Mouse (Mus musculus): ENCODE results near the gene Gm28230. TPM values are rescaled to one million over a fixed set of nuclear protein-coding genes. Genes with fewer than 3 reads are reported as not detected.

The Gm28230 gene
- polyA plus RNA-seq, 1 experiment from 2014 or later = not detected

DNA sequence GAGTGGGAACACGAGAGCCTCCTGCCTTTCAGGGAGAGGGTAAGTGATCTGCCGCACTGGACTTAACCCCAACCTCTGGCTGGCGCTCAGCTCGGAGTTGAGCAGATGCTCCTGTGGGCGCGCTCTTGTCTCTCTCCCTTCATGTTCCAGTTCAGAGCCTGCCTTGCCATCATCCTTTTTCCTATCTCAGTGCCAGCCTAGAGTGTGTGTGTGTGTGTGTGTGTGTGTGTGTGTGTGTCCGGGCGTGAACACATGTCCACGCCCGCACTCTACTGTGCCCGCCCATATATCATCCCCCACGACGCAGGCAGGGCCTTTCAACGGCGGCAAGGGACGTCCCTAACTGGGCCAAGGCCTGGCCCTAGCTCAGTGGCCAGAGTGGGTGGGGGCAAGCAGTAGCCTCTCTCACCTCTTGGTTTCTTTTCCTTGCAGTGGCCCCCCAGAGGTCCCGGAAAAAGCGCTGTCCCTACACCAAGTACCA is 43.0 kb upstream of the Gm28230 start:
- ATAC-seq = no peak
- WGBS = under 1% methylated on average over 18 of the region's 18 CpGs
- Histone ChIP-seq H3K9me3 (replicated peaks; ENCODE audit: control insufficient read depth, low read length, poor library complexity, severe bottlenecking) (no peaks in the 10 kb centered on the region), H3K4me1 (ENCODE audit: control insufficient read depth, insufficient read depth, low read length) (0 out of 2 replicates have a peak, but pooled peaks cover 6% of the 10 kb centered on the region), H3K4me2 (ENCODE audit: low read length) (no peak overlapping the region), H3K27me3 (ENCODE audit: control insufficient read depth, insufficient read depth, low read depth, low read length) (peaks cover 87% of the 10 kb centered on the region), H3K27ac (ENCODE audit: low read length) (no peak overlapping the region), H3K36me3 (ENCODE audit: control insufficient read depth, insufficient read depth, low read length) (no peaks in the 10 kb centered on the region), H3K9ac (ENCODE audit: low read depth, low read length) (no peak overlapping the region), H3K4me3 (ENCODE audit: low read depth, low read length) (no peak overlapping the region)

GRCm38 (mm10) chr2:74684106-74684505 is 42.4 kb upstream of the Gm28230 start:
- ATAC-seq = no peak
- Histone ChIP-seq H3K9me3 (replicated peaks; ENCODE audit: control insufficient read depth, low read length, poor library complexity, severe bottlenecking) (no peaks in the 10 kb centered on the region), H3K4me3 (ENCODE audit: low read depth, low read length) (no peak overlapping the region), H3K9ac (ENCODE audit: low read depth, low read length) (no peak overlapping the region), H3K27ac (ENCODE audit: low read length) (no peak overlapping the region), H3K4me1 (ENCODE audit: control insufficient read depth, insufficient read depth, low read length) (0 out of 2 replicates have a peak, but pooled peaks cover 6% of the 10 kb centered on the region), H3K4me2 (ENCODE audit: low read length) (no peak overlapping the region), H3K36me3 (ENCODE audit: control insufficient read depth, insufficient read depth, low read length) (no peaks in the 10 kb centered on the region), H3K27me3 (ENCODE audit: control insufficient read depth, insufficient read depth, low read depth, low read length) (peaks cover 87% of the 10 kb centered on the region)
- WGBS = under 1% methylated on average over 12 of the region's 12 CpGs

GRCm38 (mm10) chr2:74685059-74685603 is 41.4 kb upstream of the Gm28230 start:
- Histone ChIP-seq H3K27me3 (ENCODE audit: control insufficient read depth, insufficient read depth, low read depth, low read length) (peaks cover 85% of the 10 kb centered on the region), H3K4me1 (ENCODE audit: control insufficient read depth, insufficient read depth, low read length) (0 out of 2 replicates have a peak, but pooled peaks cover 6% of the 10 kb centered on the region), H3K27ac (ENCODE audit: low read length) (no peak overlapping the region), H3K4me3 (ENCODE audit: low read depth, low read length) (no peak overlapping the region), H3K9me3 (replicated peaks; ENCODE audit: control insufficient read depth, low read length, poor library complexity, severe bottlenecking) (no peaks in the 10 kb centered on the region), H3K36me3 (ENCODE audit: control insufficient read depth, insufficient read depth, low read length) (no peaks in the 10 kb centered on the region), H3K9ac (ENCODE audit: low read depth, low read length) (no peak overlapping the region), H3K4me2 (ENCODE audit: low read length) (no peak overlapping the region)
- no peak for ATAC-seq
- 8% methylated on average over 4 of the region's 4 CpGs for WGBS

GRCm38 (mm10) chr2:74686301-74686987 is 40.1 kb upstream of the Gm28230 start:
- no peaks in the 10 kb centered on the region for H3K9me3 ChIP-seq (replicated peaks; ENCODE audit: control insufficient read depth, low read length, poor library complexity, severe bottlenecking)
- no peak overlapping the region for H3K9ac ChIP-seq (ENCODE audit: low read depth, low read length)
- H3K27me3 ChIP-seq (ENCODE audit: control insufficient read depth, insufficient read depth, low read depth, low read length) = peaks cover 80% of the 10 kb centered on the region
- no peak overlapping the region for H3K4me2 ChIP-seq (ENCODE audit: low read length)
- H3K36me3 ChIP-seq (ENCODE audit: control insufficient read depth, insufficient read depth, low read length) = no peaks in the 10 kb centered on the region
- H3K27ac ChIP-seq (ENCODE audit: low read length) = no peak overlapping the region
- WGBS = 3% methylated on average over 17 of the region's 17 CpGs
- H3K4me1 ChIP-seq (ENCODE audit: control insufficient read depth, insufficient read depth, low read length) = 0 out of 2 replicates have a peak, but pooled peaks cover 6% of the 10 kb centered on the region
- no peak for ATAC-seq
- H3K4me3 ChIP-seq (ENCODE audit: low read depth, low read length) = no peak overlapping the region

DNA sequence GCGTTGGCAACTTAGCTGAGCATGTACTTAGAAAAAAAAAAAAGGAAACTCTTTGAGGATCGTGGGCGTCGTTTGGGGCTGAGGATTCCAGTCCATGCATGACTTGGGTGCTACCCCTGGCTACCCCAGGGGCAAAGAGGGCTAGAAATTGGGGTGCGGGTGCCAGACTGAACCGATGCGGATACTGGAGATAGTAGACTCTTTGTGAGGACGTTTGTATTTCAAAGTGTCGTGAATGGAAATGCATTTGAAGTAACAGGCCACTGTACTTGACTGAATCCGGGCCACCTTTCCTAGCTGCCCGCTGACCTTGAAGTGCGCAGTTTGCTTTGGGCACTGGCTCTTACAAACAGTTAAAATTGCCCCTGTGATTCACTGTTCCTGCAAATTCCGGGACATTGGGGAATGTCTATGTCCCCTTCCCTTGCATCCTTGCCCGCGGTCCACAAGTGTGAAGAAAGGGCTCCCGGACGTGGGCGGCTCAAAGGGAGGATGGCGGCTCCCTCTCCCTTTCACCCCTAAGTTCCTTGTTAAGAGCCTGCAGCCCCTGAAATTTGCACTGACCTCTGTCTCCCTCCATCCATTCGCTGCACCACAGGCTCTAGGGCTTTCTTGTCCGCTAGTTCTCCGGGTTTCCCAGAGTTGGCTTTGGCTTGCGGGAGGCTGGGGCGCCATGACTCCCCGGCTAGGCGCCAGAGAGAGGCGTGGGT is 39.4 kb upstream of the Gm28230 start:
- 0 out of 2 replicates have a peak, but pooled peaks cover 3% of the 10 kb centered on the region for H3K4me1 ChIP-seq (ENCODE audit: control insufficient read depth, insufficient read depth, low read length)
- H3K27me3 ChIP-seq (ENCODE audit: control insufficient read depth, insufficient read depth, low read depth, low read length) = peaks cover 79% of the 10 kb centered on the region
- ATAC-seq = no peak
- H3K9me3 ChIP-seq (replicated peaks; ENCODE audit: control insufficient read depth, low read length, poor library complexity, severe bottlenecking) = no peaks in the 10 kb centered on the region
- no peak overlapping the region for H3K27ac ChIP-seq (ENCODE audit: low read length)
- WGBS = 2% methylated on average over 27 of the region's 27 CpGs
- H3K9ac ChIP-seq (ENCODE audit: low read depth, low read length) = no peak overlapping the region
- H3K4me2 ChIP-seq (ENCODE audit: low read length) = no peak overlapping the region
- H3K36me3 ChIP-seq (ENCODE audit: control insufficient read depth, insufficient read depth, low read length) = no peaks in the 10 kb centered on the region
- no peak overlapping the region for H3K4me3 ChIP-seq (ENCODE audit: low read depth, low read length)

DNA sequence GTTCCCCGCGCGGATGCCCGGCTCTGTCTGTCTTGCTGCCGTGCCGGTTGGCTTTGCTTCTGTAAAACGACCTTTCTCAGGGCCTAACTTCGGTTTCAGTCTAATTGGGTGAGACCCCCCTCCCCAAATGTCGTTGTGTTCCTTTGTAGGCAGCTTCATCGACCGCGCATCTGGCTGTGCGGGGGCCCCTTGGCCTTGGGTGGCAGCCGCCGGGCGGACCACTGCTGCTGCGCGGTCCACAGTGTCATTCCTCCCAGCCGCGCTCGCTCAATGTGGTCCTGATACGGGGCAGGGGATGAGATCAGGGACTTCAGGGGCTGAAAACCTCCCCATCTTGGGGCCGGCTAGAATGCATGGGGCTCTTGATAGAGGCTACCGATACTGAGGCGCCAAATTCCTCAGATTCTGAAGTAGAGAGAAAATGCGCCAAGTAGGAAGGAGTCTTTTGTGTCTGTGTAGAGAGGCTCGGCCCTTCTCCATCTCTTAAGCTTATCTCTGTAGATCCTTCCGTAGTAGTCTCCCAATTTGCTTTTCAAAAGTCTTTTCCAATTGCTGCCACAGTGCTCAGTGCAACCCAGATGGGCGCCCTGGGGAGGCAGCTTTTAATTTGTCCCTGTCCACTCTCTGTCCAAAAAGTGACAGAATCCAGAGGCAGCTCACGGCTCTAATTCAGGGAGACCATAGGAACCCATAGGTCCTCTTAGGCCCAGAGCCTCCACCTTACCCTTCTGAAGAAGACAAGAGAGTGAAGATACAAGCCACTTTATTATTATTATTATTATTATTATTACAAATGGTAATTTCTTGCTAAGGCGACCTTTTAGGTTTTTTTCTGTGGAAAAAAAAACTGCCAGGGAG is 38.6 kb upstream of the Gm28230 start:
- Histone ChIP-seq H3K27me3 (ENCODE audit: control insufficient read depth, insufficient read depth, low read depth, low read length) (peaks cover 79% of the 10 kb centered on the region), H3K4me2 (ENCODE audit: low read length) (no peak overlapping the region), H3K27ac (ENCODE audit: low read length) (no peak overlapping the region), H3K9me3 (replicated peaks; ENCODE audit: control insufficient read depth, low read length, poor library complexity, severe bottlenecking) (no peaks in the 10 kb centered on the region), H3K36me3 (ENCODE audit: control insufficient read depth, insufficient read depth, low read length) (no peaks in the 10 kb centered on the region), H3K4me3 (ENCODE audit: low read depth, low read length) (no peak overlapping the region), H3K9ac (ENCODE audit: low read depth, low read length) (no peak overlapping the region), H3K4me1 (ENCODE audit: control insufficient read depth, insufficient read depth, low read length) (no peaks in the 10 kb centered on the region)
- ATAC-seq = no peak
- under 1% methylated on average over 31 of the region's 31 CpGs for WGBS

- Histone ChIP-seq H3K4me3 (ENCODE audit: low read depth, low read length) (no peak overlapping the region), H3K9ac (ENCODE audit: low read depth, low read length) (no peak overlapping the region), H3K27ac (ENCODE audit: low read length) (no peak overlapping the region), H3K9me3 (replicated peaks; ENCODE audit: control insufficient read depth, low read length, poor library complexity, severe bottlenecking) (no peaks in the 10 kb centered on the region), H3K36me3 (ENCODE audit: control insufficient read depth, insufficient read depth, low read length) (no peaks in the 10 kb centered on the region), H3K4me2 (ENCODE audit: low read length) (no peak overlapping the region), H3K4me1 (ENCODE audit: control insufficient read depth, insufficient read depth, low read length) (no peaks in the 10 kb centered on the region), H3K27me3 (ENCODE audit: control insufficient read depth, insufficient read depth, low read depth, low read length) (peaks cover 79% of the 10 kb centered on the region)
- ATAC-seq = no peak
- 4% methylated on average over 12 of the region's 12 CpGs for WGBS
Measured at GRCm38 (mm10) chr2:74688795-74689573, 37.5 kb upstream of the Gm28230 start.
